Mouse (Mus musculus) brain, embryonic 14.5 days (tissue): Measurements from ENCODE around the gene Saa2.
"Not testable (repeated sequence)": the region's sequence is repeated elsewhere in the genome, so short reads cannot be mapped to it uniquely, and the experiment has no call there.

Source experiments
- CTCF ChIP-seq: fragments of 200-500 bp; IDR thresholded peaks from 2 replicates; pipeline ENCODE4 v1.5.1; 2012; ENCODE audit warnings: inconsistent platforms, mild to moderate bottlenecking, moderate library complexity, borderline replicate concordance; ENCODE audit not compliant: insufficient read depth, insufficient read length; ENCODE audit errors: extremely low read depth
- POLR2A ChIP-seq: fragments of 200-500 bp; IDR thresholded peaks from 2 replicates; pipeline ENCODE4 v1.6.1; 2012; ENCODE audit warnings: mild to moderate bottlenecking, inconsistent platforms, borderline replicate concordance; ENCODE audit not compliant: poor library complexity, insufficient read depth, insufficient read length, severe bottlenecking; ENCODE audit errors: extremely low read depth

DNA sequence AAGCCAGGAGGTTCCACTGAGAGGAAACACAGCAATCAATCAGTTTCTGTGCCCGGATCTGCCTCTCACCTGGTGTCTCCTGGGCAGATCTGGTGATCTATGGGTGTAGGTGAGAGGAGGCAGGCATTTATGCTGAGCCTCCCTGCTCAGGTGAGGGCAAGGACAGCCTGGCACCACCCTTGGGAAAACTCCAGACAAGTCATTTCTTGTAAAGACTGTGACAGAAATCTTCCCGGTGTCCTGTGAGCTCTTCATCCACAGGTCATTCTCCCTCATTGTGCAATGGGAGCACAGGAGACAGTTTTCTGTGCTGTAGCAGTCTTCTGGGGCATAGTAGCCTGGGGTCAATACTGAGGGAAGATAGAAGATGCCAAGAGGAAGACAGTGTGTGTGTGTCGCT, 8.7 kb upstream of the Saa2 start, which contains the start of gene Saa1:
- TF ChIP-seq CTCF, POLR2A: not testable (repeated sequence)
